Mouse (Mus musculus) G1E (cell line): ENCODE measurements around the gene Foxk1. TPM values are rescaled to one million over a fixed set of nuclear protein-coding genes. Genes with fewer than 3 reads are reported as not detected.

ENCODE experiments used
- ATAC-seq: 2 replicates; pipeline ENCODE4 v1.8.0; 2016; ENCODE audit warnings: mild to moderate bottlenecking; ENCODE audit not compliant: insufficient number of reproducible peaks, poor library complexity, low FRiP score, severe bottlenecking; ENCODE audit errors: extremely low read depth
- DNase-seq: peaks from one replicate; pipeline ENCODE4 v3.0.0; 2012; ENCODE audit warnings: low spot score
- H3K27me3 ChIP-seq: 2 replicates; pipeline ENCODE4 v1.6.1; 2012; ENCODE audit warnings: mild to moderate bottlenecking, low read length, inconsistent platforms; ENCODE audit not compliant: insufficient read depth
- H3K36me3 ChIP-seq: replicated peaks from 2 replicates; pipeline ENCODE3; 2012; ENCODE audit warnings: mild to moderate bottlenecking, inconsistent platforms
- H3K4me1 ChIP-seq: 2 replicates; pipeline ENCODE4 v1.6.1; 2012; ENCODE audit warnings: low read depth, low read length, inconsistent platforms, mixed read lengths; ENCODE audit not compliant: insufficient read depth
- H3K4me3 ChIP-seq: 2 replicates; pipeline ENCODE4 v1.5.1; 2012; ENCODE audit warnings: low read depth, mild to moderate bottlenecking, inconsistent platforms, low read length, moderate library complexity, mixed read lengths
- H3K9me3 ChIP-seq: replicated peaks from 2 replicates; pipeline ENCODE4 v1.6.1; 2012; ENCODE audit warnings: inconsistent platforms
- CTCF ChIP-seq: IDR thresholded peaks from 2 replicates; pipeline ENCODE4 v1.5.1; 2012; ENCODE audit warnings: low read depth, low read length, inconsistent platforms, mixed read lengths
- GATA1 ChIP-seq: IDR thresholded peaks from 2 replicates; pipeline ENCODE4 v1.6.1; 2012; ENCODE audit warnings: borderline replicate concordance, low read length, inconsistent platforms, mixed read lengths
- GATA2 ChIP-seq: IDR thresholded peaks from 2 replicates; pipeline ENCODE4 v1.6.1; 2012; ENCODE audit warnings: low read depth, low read length, inconsistent platforms, borderline replicate concordance
- POLR2AphosphoS5 ChIP-seq: IDR thresholded peaks from 2 replicates; pipeline ENCODE4 v1.6.1; 2012; ENCODE audit warnings: low read depth, low read length, inconsistent platforms; ENCODE audit not compliant: insufficient replicate concordance
- TAL1 ChIP-seq: conservative IDR thresholded peaks from 2 replicates; pipeline ENCODE4 v1.6.1; 2012; ENCODE audit warnings: low read depth, low read length, inconsistent platforms, mixed read lengths
- polyA plus RNA-seq: library from polyadenylated mRNA; stranded (reverse); fragments of >175 nt; gene quantifications from 2 replicates; pipeline ENCODE4 v1.2.3, GENCODE M21; 2012
- total RNA-seq, 2 experiments: library from RNA; stranded (forward) in 1 of 2; stranded (reverse) in 1 of 2; fragments of 200-1000 nt in 1 of 2; fragments of >200 nt in 1 of 2; fragmentation: Nextera tagmentation in 1 of 2; gene quantifications; 2 replicates each; pipeline ENCODE4 v1.2.3; 2014 to 2017

Foxk1 gene
- total and polyA plus RNA-seq, 3 experiments, result 5.5 to 42.7 (median 29.5) TPM

GRCm38 (mm10) chr5:142416070-142416775, 14.9 kb downstream of the Foxk1 start:
- Histone ChIP-seq H3K9me3 (no peaks in the 10 kb centered on the region), H3K36me3 (peaks cover 81% of the 10 kb centered on the region), H3K27me3 (no peaks in the 10 kb centered on the region), H3K4me1 (peaks cover 44% of the 10 kb centered on the region), H3K4me3 (peak overlapping the region; percentile 33; the same call in 1 of the 2 replicates)
- no peak for TF ChIP-seq POLR2AphosphoS5
- TF ChIP-seq CTCF, result no peak
- TF ChIP-seq GATA1, result no peak
- TF ChIP-seq GATA2, result no peak
- ATAC-seq, result peak; percentile 71
- DNase-seq, result peak; percentile 51

GRCm38 (mm10) chr5:142417104-142417503, 15.8 kb downstream of the Foxk1 start:
- ATAC-seq, result no peak
- H3K4me3 ChIP-seq, result no peak overlapping the region; the same call in 1 of the 2 replicates
- TF ChIP-seq GATA1 (no peak), GATA2 (no peak), CTCF (no peak), POLR2AphosphoS5 (no peak)
- H3K9me3 ChIP-seq, result no peaks in the 10 kb centered on the region
- no peaks in the 10 kb centered on the region for H3K27me3 ChIP-seq
- peaks cover 44% of the 10 kb centered on the region for H3K4me1 ChIP-seq
- peaks cover 83% of the 10 kb centered on the region for H3K36me3 ChIP-seq
- no peak for DNase-seq

GRCm38 (mm10) chr5:142417876-142418275, 16.6 kb downstream of the Foxk1 start:
- no peak for TF ChIP-seq CTCF
- no peak for TF ChIP-seq GATA2
- TF ChIP-seq GATA1, result no peak
- TF ChIP-seq POLR2AphosphoS5, result no peak
- no peak for TF ChIP-seq TAL1
- Histone ChIP-seq H3K36me3 (peaks cover 83% of the 10 kb centered on the region), H3K9me3 (no peaks in the 10 kb centered on the region), H3K27me3 (no peaks in the 10 kb centered on the region), H3K4me3 (no peak overlapping the region), H3K4me1 (peaks cover 38% of the 10 kb centered on the region)
- no peak for DNase-seq
- ATAC-seq, result no peak

GRCm38 (mm10) chr5:142418419-142418818, 17.1 kb downstream of the Foxk1 start:
- Histone ChIP-seq H3K4me1 (peaks cover 36% of the 10 kb centered on the region), H3K27me3 (no peaks in the 10 kb centered on the region), H3K36me3 (peaks cover 86% of the 10 kb centered on the region), H3K9me3 (no peaks in the 10 kb centered on the region), H3K4me3 (no peak overlapping the region)
- no peak for DNase-seq
- TF ChIP-seq TAL1 (no peak), CTCF (no peak)
- no peak for ATAC-seq

- DNase-seq (no peak), ATAC-seq (no peak)
- no peak overlapping the region for H3K4me3 ChIP-seq
- H3K9me3 ChIP-seq, result no peaks in the 10 kb centered on the region
- no peaks in the 10 kb centered on the region for H3K27me3 ChIP-seq
- peaks cover 41% of the 10 kb centered on the region for H3K4me1 ChIP-seq
- TF ChIP-seq TAL1, result no peak
- no peak for TF ChIP-seq POLR2AphosphoS5
- TF ChIP-seq CTCF, result no peak
- no peak for TF ChIP-seq GATA1
- TF ChIP-seq GATA2, result no peak
- peaks cover 86% of the 10 kb centered on the region for H3K36me3 ChIP-seq
These were observed 19.0 kb downstream of the Foxk1 start for GRCm38 (mm10) chr5:142420317-142420716.

- TF ChIP-seq TAL1 (no peak), CTCF (no peak), POLR2AphosphoS5 (no peak), GATA2 (no peak), GATA1 (no peak)
- ATAC-seq (no peak), DNase-seq (no peak)
- H3K27me3 ChIP-seq, result no peaks in the 10 kb centered on the region
- no peak overlapping the region for H3K4me3 ChIP-seq
- peaks cover 89% of the 10 kb centered on the region for H3K36me3 ChIP-seq
- H3K4me1 ChIP-seq, result peaks cover 42% of the 10 kb centered on the region
- H3K9me3 ChIP-seq, result no peaks in the 10 kb centered on the region
These were observed 19.6 kb downstream of the Foxk1 start for GRCm38 (mm10) chr5:142420920-142421319.
